Mouse (Mus musculus) neural tube, embryonic 14.5 days (tissue): ENCODE measurements around the gene Shisa3. TPM values are rescaled to one million over a fixed set of nuclear protein-coding genes. Genes with fewer than 3 reads are reported as not detected.

ENCODE experiments used
- ATAC-seq: fragments of 200-750 bp; cut with Nextera tagmentation; 2 replicates; pipeline ENCODE4 v1.8.0; 2017; ENCODE audit warnings: low read depth, mild to moderate bottlenecking, moderate TSS enrichment, moderate library complexity
- H3K27ac ChIP-seq: fragments of 300-500 bp; sonication (generic); 2 replicates; pipeline ENCODE4 v1.5.1; 2014; ENCODE audit warnings: low read depth, mild to moderate bottlenecking, control low read depth, low read length, moderate library complexity, mixed read lengths
- H3K27me3 ChIP-seq: fragments of 300-500 bp; sonication (generic); 2 replicates; pipeline ENCODE4 v1.6.1; 2014; ENCODE audit warnings: low read length; ENCODE audit not compliant: control insufficient read depth, insufficient read depth
- H3K36me3 ChIP-seq: fragments of 300-500 bp; sonication (generic); 2 replicates; pipeline ENCODE4 v1.6.1; 2014; ENCODE audit warnings: low read length, mixed read lengths; ENCODE audit not compliant: control insufficient read depth, insufficient read depth
- H3K4me1 ChIP-seq: fragments of 300-500 bp; sonication (generic); 2 replicates; pipeline ENCODE4 v1.6.1; 2014; ENCODE audit warnings: low read length; ENCODE audit not compliant: control insufficient read depth, insufficient read depth
- H3K4me2 ChIP-seq: fragments of 300-500 bp; sonication (generic); 2 replicates; pipeline ENCODE4 v1.6.1; 2014; ENCODE audit warnings: mild to moderate bottlenecking, low read depth, low read length, control low read depth
- H3K4me3 ChIP-seq: fragments of 300-500 bp; sonication (generic); 2 replicates; pipeline ENCODE4 v1.5.1; 2014; ENCODE audit warnings: low read depth, low read length, control low read depth, mixed read lengths
- H3K9ac ChIP-seq: fragments of 300-500 bp; sonication (generic); replicated peaks from 2 replicates; pipeline ENCODE4 v1.6.1; 2014; ENCODE audit warnings: low read depth, mild to moderate bottlenecking, control low read depth, low read length, mixed read lengths
- H3K9me3 ChIP-seq: fragments of 300-500 bp; sonication (generic); 2 replicates; pipeline ENCODE4 v1.6.1; 2016; ENCODE audit warnings: low read length; ENCODE audit not compliant: control insufficient read depth
- WGBS: fragments of 180-500 bp; shearing (Covaris S2); extraction: QIAGEN DNeasy Blood & Tissue Kit; methylation state at CpG from one replicate; pipeline ENCODE4 v1.1.7; 2014; 5-methylcytosine and 5-hydroxymethylcytosine counted together
- polyA plus RNA-seq: library from polyadenylated mRNA; unstranded; fragments of >200 nt; fragmentation: Nextera tagmentation; extraction: Ambion mirVana; gene quantifications from 2 replicates; pipeline ENCODE4 v1.2.1, GENCODE M21; 2014

Shisa3 gene
- 2.4 and 3.2 TPM in 2 replicates for polyA plus RNA-seq

- peak within 1 kb of the TSS; percentile 45; the same call in 1 of the 2 replicates for H3K27ac ChIP-seq
- H3K9me3 ChIP-seq = no peaks in the 10 kb centered on the region
- peak within 1 kb of the TSS; percentile 48 for H3K4me3 ChIP-seq
- peak; percentile 67 for ATAC-seq
- no peaks in the 10 kb centered on the region for H3K36me3 ChIP-seq
- H3K4me2 ChIP-seq = peak within 1 kb of the TSS; percentile 81
- H3K4me1 ChIP-seq = peaks cover 14% of the 10 kb centered on the region; the same call in 1 of the 2 replicates
- WGBS = under 1% methylated on average over 84 of the region's 86 CpGs
- peak within 1 kb of the TSS; percentile 46 for H3K9ac ChIP-seq
- peaks cover 30% of the 10 kb centered on the region for H3K27me3 ChIP-seq
Measured at GRCm38 (mm10) chr5:67607804-67608673, at the start of gene Shisa3. Gene Shisa3, plus strand, starts transcription at chr5:67607882.

GRCm38 (mm10) chr5:67558644-67559043, 49.0 kb upstream of the Shisa3 start:
- no peak for ATAC-seq
- no peaks in the 10 kb centered on the region for H3K4me1 ChIP-seq
- H3K27ac ChIP-seq = no peak overlapping the region
- H3K9ac ChIP-seq = no peak overlapping the region
- H3K4me3 ChIP-seq = no peak overlapping the region
- no peaks in the 10 kb centered on the region for H3K27me3 ChIP-seq
- no peaks in the 10 kb centered on the region for H3K9me3 ChIP-seq
- H3K36me3 ChIP-seq = no peaks in the 10 kb centered on the region
- WGBS = 46% methylated on average over 4 of the region's 4 CpGs
- no peak overlapping the region for H3K4me2 ChIP-seq

GRCm38 (mm10) chr5:67559063-67559462, 48.6 kb upstream of the Shisa3 start:
- Histone ChIP-seq H3K27ac (no peak overlapping the region), H3K9ac (no peak overlapping the region), H3K4me1 (no peaks in the 10 kb centered on the region), H3K36me3 (no peaks in the 10 kb centered on the region), H3K9me3 (no peaks in the 10 kb centered on the region), H3K27me3 (no peaks in the 10 kb centered on the region), H3K4me3 (no peak overlapping the region), H3K4me2 (no peak overlapping the region)
- no peak for ATAC-seq
- WGBS = 85% methylated on average over 3 of the region's 3 CpGs

- no peaks in the 10 kb centered on the region for H3K27me3 ChIP-seq
- no peaks in the 10 kb centered on the region for H3K36me3 ChIP-seq
- no peaks in the 10 kb centered on the region for H3K4me1 ChIP-seq
- no peak for ATAC-seq
- H3K4me3 ChIP-seq = no peak overlapping the region
- no peak overlapping the region for H3K4me2 ChIP-seq
- no peak overlapping the region for H3K27ac ChIP-seq
- H3K9ac ChIP-seq = no peak overlapping the region
- H3K9me3 ChIP-seq = no peaks in the 10 kb centered on the region
- WGBS = 74% methylated on average over 6 of the region's 6 CpGs
Measured at GRCm38 (mm10) chr5:67572552-67573155, 35.0 kb upstream of the Shisa3 start.

GRCm38 (mm10) chr5:67574039-67574438, 33.6 kb upstream of the Shisa3 start:
- H3K4me2 ChIP-seq = no peak overlapping the region
- WGBS = 91% methylated on average over 9 of the region's 9 CpGs

GRCm38 (mm10) chr5:67575705-67576104, 32.0 kb upstream of the Shisa3 start:
- Histone ChIP-seq H3K9me3 (no peaks in the 10 kb centered on the region), H3K4me1 (no peaks in the 10 kb centered on the region), H3K4me3 (no peak overlapping the region), H3K36me3 (no peaks in the 10 kb centered on the region), H3K27ac (no peak overlapping the region), H3K27me3 (no peaks in the 10 kb centered on the region), H3K4me2 (no peak overlapping the region), H3K9ac (no peak overlapping the region)
- WGBS = 94% methylated on average over 2 of the region's 2 CpGs
- no peak for ATAC-seq

More at GRCm38 (mm10) chr5:67574039-67574438, 33.6 kb upstream of the Shisa3 start:
- H3K4me3 ChIP-seq = no peak overlapping the region
- no peak overlapping the region for H3K27ac ChIP-seq
- no peaks in the 10 kb centered on the region for H3K9me3 ChIP-seq
- no peaks in the 10 kb centered on the region for H3K36me3 ChIP-seq
- no peaks in the 10 kb centered on the region for H3K4me1 ChIP-seq
- H3K9ac ChIP-seq = no peak overlapping the region
- no peaks in the 10 kb centered on the region for H3K27me3 ChIP-seq
- no peak for ATAC-seq

GRCm38 (mm10) chr5:67579725-67580633, 27.7 kb upstream of the Shisa3 start:
- WGBS = 51% methylated on average over 6 of the region's 6 CpGs
- Histone ChIP-seq H3K27me3 (no peaks in the 10 kb centered on the region), H3K4me2 (no peak overlapping the region), H3K9me3 (no peaks in the 10 kb centered on the region), H3K4me1 (no peaks in the 10 kb centered on the region), H3K4me3 (no peak overlapping the region), H3K9ac (no peak overlapping the region), H3K36me3 (no peaks in the 10 kb centered on the region), H3K27ac (no peak overlapping the region)
- no peak for ATAC-seq

GRCm38 (mm10) chr5:67595070-67595469, 12.6 kb upstream of the Shisa3 start:
- no peaks in the 10 kb centered on the region for H3K36me3 ChIP-seq
- no peak overlapping the region for H3K4me3 ChIP-seq
- 86% methylated on average over 1 of the region's 1 CpGs for WGBS
- H3K9ac ChIP-seq = no peak overlapping the region
- no peak overlapping the region for H3K27ac ChIP-seq
- ATAC-seq = no peak
- H3K9me3 ChIP-seq = no peaks in the 10 kb centered on the region
- H3K27me3 ChIP-seq = no peaks in the 10 kb centered on the region
- H3K4me1 ChIP-seq = no peaks in the 10 kb centered on the region
- H3K4me2 ChIP-seq = no peak overlapping the region
